Mouse (Mus musculus) ES-E14 (cell line): Measurements from ENCODE around the gene Ssc5d. TPM values are rescaled to one million over a fixed set of nuclear protein-coding genes. Genes with fewer than 3 reads are reported as not detected.

ENCODE experiments used
- DNase-seq: peaks from one replicate; pipeline ENCODE4 v3.0.0-alpha.2; 2013; ENCODE audit warnings: low read depth, low spot score
- H3K27ac ChIP-seq: 2 replicates; pipeline ENCODE4 v1.5.1; 2012; ENCODE audit warnings: low read depth, mild to moderate bottlenecking, low read length, moderate library complexity, mixed read lengths; ENCODE audit not compliant: poor library complexity, insufficient read depth, severe bottlenecking
- H3K36me3 ChIP-seq: 2 replicates; pipeline ENCODE4 v1.6.1; 2012; ENCODE audit warnings: mild to moderate bottlenecking, low read length, moderate library complexity, mixed read lengths; ENCODE audit not compliant: control insufficient read depth, poor library complexity, insufficient read depth, severe bottlenecking
- H3K4me1 ChIP-seq, 2 experiments: fragments of 150-350 bp in 1 of 2; sonication (generic) in 1 of 2; 2 replicates each; pipeline ENCODE4 v1.6.1; 2012; ENCODE audit warnings: low read length in 2 of 2, mild to moderate bottlenecking in 1 of 2, mixed read lengths in 1 of 2; ENCODE audit not compliant: control insufficient read depth in 2 of 2, insufficient read depth in 2 of 2, poor library complexity in 1 of 2
- H3K4me3 ChIP-seq, 2 experiments: fragments of 150-350 bp in 1 of 2; sonication (generic) in 1 of 2; 2 replicates each; pipeline ENCODE4 v1.5.1; 2012; ENCODE audit warnings: low read length in 2 of 2, low read depth in 1 of 2, mild to moderate bottlenecking in 1 of 2, mixed read lengths in 1 of 2; ENCODE audit not compliant: insufficient read depth in 1 of 2, poor library complexity in 1 of 2, severe bottlenecking in 1 of 2
- H3K9ac ChIP-seq: 2 replicates; pipeline ENCODE4 v1.6.1; 2012; ENCODE audit warnings: low read depth, mild to moderate bottlenecking, low read length, mixed read lengths; ENCODE audit not compliant: poor library complexity, insufficient read depth, severe bottlenecking
- H3K9me3 ChIP-seq: fragments of 150-350 bp; sonication (generic); 2 replicates; pipeline ENCODE4 v1.6.1; 2012; ENCODE audit warnings: low read depth, mild to moderate bottlenecking, low read length; ENCODE audit not compliant: control insufficient read depth, insufficient read depth
- CHD2 ChIP-seq: IDR thresholded peaks from 2 replicates; pipeline ENCODE4 v1.6.1; 2014; ENCODE audit warnings: mild to moderate bottlenecking, low read depth, low read length, inconsistent platforms
- HCFC1 ChIP-seq: IDR thresholded peaks from 2 replicates; pipeline ENCODE4 v1.6.1; 2012; ENCODE audit warnings: low read length, inconsistent platforms, borderline replicate concordance; ENCODE audit not compliant: insufficient read depth
- MAFK ChIP-seq: IDR thresholded peaks from 2 replicates; pipeline ENCODE4 v1.6.1; 2014; ENCODE audit warnings: mild to moderate bottlenecking, low read depth, low read length, inconsistent platforms; ENCODE audit not compliant: insufficient read depth
- ZC3H11A ChIP-seq: IDR thresholded peaks from 2 replicates; pipeline ENCODE4 v1.6.1; 2012; ENCODE audit warnings: low read depth, mild to moderate bottlenecking, inconsistent platforms, low read length, borderline replicate concordance
- ZNF384 ChIP-seq: IDR thresholded peaks from 2 replicates; pipeline ENCODE4 v1.6.1; 2012; ENCODE audit warnings: low read depth, low read length, inconsistent platforms
- in situ Hi-C, 2 experiments: fragments of 600-800 bp; cut with MboI; formaldehyde crosslinking; loops; one replicate each; pipeline ENCODE4 v1.15.1; 2025; ENCODE audit warnings: low sequenced_read_pairs in 2 of 2, inconsistent platforms in 1 of 2; ENCODE audit not compliant: unreplicated experiment in 2 of 2
- total RNA-seq: library from RNA; depleted of rRNA; stranded (reverse); fragments of 300-350 nt; gene quantifications from 2 replicates; pipeline ENCODE4 v1.2.3, GENCODE M21; 2012

The Ssc5d gene
- total RNA-seq, 1 experiment, result 0.94 TPM

DNA sequence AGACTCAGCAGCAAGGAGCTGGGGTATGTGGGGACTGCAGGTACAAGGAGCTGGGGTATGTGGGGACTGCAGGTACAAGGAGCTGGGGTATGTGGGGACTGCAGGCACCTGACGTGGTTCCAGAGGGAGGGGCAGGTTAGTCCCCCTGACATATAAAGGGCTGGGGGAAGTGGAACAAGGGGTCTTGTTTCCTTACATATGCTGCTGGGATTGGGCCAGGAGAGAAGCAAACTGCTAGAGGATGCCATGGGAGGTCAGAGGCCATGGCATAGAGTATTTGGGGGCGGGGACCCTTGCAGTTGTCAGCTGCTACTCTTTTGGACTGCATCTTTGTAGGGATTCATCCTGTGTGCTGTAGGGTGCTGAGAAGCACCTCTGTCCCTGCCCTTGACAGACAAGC lies 8.1 kb upstream of the Ssc5d start:
- Histone ChIP-seq H3K9ac (no peak overlapping the region), H3K4me1 (peaks cover 2 to 31% of the 10 kb centered on the region in 2 experiments; a peak in 2 of 4 replicates), H3K4me3 (no peak overlapping the region), H3K27ac (no peak overlapping the region), H3K36me3 (peaks cover 8% of the 10 kb centered on the region; the same call in 1 of the 2 replicates), H3K9me3 (no peaks in the 10 kb centered on the region)
- no peak for TF ChIP-seq HCFC1
- TF ChIP-seq ZNF384, result no peak
- TF ChIP-seq CHD2, result no peak
- no peak for TF ChIP-seq ZC3H11A
- TF ChIP-seq MAFK, result no peak
- in situ Hi-C loops, result loop anchor here in 1 of 2 experiments (10.0 kb wide), 1 partner anchor 373 kb away; the partner anchor contains the start of gene Syt5
- DNase-seq, result no peak

DNA sequence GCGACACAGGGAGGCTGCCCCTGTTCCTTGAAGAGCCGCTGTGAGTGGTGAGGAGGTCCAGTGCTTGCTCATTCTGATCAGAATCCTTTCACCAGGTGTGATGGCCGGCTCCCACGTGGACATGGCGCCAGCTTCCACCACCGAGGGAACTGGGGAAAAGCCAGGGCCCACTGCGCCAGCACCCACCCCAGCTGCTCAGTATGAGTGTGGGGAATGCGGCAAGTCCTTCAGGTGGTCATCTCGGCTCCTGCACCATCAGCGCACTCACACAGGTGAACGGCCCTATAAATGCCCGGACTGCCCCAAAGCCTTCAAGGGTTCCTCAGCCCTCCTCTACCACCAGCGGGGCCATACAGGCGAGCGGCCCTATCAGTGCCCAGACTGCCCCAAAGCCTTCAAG lies 6.9 kb upstream of the Ssc5d start:
- H3K4me1 ChIP-seq, result peaks cover 4 to 36% of the 10 kb centered on the region in 2 experiments; a peak in 3 of 4 replicates
- TF ChIP-seq ZNF384 (no peak), HCFC1 (no peak), ZC3H11A (no peak), CHD2 (no peak), MAFK (no peak)
- peak overlapping the region in 1 of 2 experiments; percentile 25; a peak in 1 of 4 replicates for H3K4me3 ChIP-seq
- peaks cover 8% of the 10 kb centered on the region; the same call in 1 of the 2 replicates for H3K36me3 ChIP-seq
- in situ Hi-C loops, result loop anchor here in 1 of 2 experiments (10.0 kb wide), 1 partner anchor 374 kb away; the partner anchor contains the start of gene Syt5
- DNase-seq, result no peak
- H3K27ac ChIP-seq, result no peak overlapping the region
- H3K9me3 ChIP-seq, result no peaks in the 10 kb centered on the region
- H3K9ac ChIP-seq, result no peak overlapping the region

DNA sequence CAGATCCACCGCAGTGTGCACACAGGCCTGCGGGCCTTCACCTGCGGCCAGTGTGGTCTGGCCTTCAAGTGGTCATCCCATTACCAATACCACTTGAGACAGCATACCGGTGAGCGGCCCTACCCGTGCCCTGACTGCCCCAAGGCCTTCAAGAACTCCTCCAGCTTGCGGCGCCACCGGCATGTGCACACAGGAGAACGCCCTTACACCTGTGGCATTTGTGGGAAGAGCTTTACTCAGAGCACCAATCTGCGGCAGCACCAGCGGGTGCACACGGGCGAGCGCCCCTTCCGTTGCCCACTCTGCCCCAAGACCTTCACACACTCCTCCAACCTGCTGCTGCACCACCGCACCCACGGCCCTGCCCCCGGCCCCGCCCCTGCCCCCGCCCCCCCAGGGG lies 6.5 kb upstream of the Ssc5d start:
- 0 out of 2 replicates have a peak overlapping the region, but pooled peaks have one; percentile 10 for H3K9ac ChIP-seq
- in situ Hi-C loops, result loop anchor here in 1 of 2 experiments (10.0 kb wide), 1 partner anchor 374 kb away; the partner anchor contains the start of gene Syt5
- no peak for DNase-seq
- no peaks in the 10 kb centered on the region for H3K9me3 ChIP-seq
- TF ChIP-seq CHD2 (no peak), ZC3H11A (no peak)
- H3K27ac ChIP-seq, result no peak overlapping the region
- peaks cover 8% of the 10 kb centered on the region; the same call in 1 of the 2 replicates for H3K36me3 ChIP-seq
- H3K4me1 ChIP-seq, result peaks cover 4 to 39% of the 10 kb centered on the region in 2 experiments; a peak in 3 of 4 replicates
- H3K4me3 ChIP-seq, result peak overlapping the region in 1 of 2 experiments; percentile 25; a peak in 1 of 4 replicates

DNA sequence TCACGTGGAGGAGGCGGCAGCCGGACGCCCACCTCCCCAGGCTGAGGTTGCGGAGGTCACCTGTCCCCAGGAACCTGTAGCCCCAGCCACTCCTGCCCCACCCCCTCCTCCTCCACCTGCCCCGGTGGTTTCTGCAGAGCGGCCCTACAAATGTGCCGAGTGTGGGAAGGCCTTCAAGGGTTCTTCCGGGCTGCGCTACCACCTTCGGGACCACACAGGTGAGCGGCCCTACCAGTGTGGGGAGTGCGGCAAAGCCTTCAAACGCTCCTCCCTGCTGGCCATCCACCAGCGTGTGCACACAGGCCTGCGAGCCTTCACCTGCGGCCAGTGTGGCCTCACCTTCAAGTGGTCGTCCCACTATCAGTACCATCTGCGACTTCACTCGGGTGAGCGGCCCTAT lies 5.6 kb upstream of the Ssc5d start:
- Histone ChIP-seq H3K9me3 (no peaks in the 10 kb centered on the region), H3K27ac (no peak overlapping the region), H3K4me3 (peak overlapping the region; percentile 49 to 51), H3K4me1 (peaks cover 4 to 43% of the 10 kb centered on the region in 2 experiments; a peak in 3 of 4 replicates), H3K9ac (peak overlapping the region; percentile 57), H3K36me3 (peaks cover 8% of the 10 kb centered on the region; the same call in 1 of the 2 replicates)
- no peak for DNase-seq
- no peak for TF ChIP-seq ZNF384
- no peak for TF ChIP-seq CHD2
- no peak for TF ChIP-seq HCFC1
- no peak for TF ChIP-seq MAFK
- no peak for TF ChIP-seq ZC3H11A
- in situ Hi-C loops, result loop anchor here in 1 of 2 experiments (10.0 kb wide), 1 partner anchor 375 kb away; the partner anchor contains the start of gene Syt5
